Mouse (Mus musculus) myocyte (in vitro differentiated cells): ENCODE results near the gene Epb41.

ENCODE experiments used
- CEBPB ChIP-seq: IDR thresholded peaks from 2 replicates; pipeline ENCODE4 v1.6.1; 2011; ENCODE audit warnings: mild to moderate bottlenecking, moderate library complexity; ENCODE audit not compliant: poor library complexity, insufficient read depth, severe bottlenecking
- E2F4 ChIP-seq: IDR thresholded peaks from one replicate; pipeline ENCODE4 v1.6.1; 2011; ENCODE audit warnings: mild to moderate bottlenecking, control low read depth, moderate library complexity; ENCODE audit not compliant: insufficient read depth
- MAX ChIP-seq: IDR thresholded peaks from one replicate; pipeline ENCODE4 v1.6.1; 2011; ENCODE audit warnings: low read depth, mild to moderate bottlenecking, control low read depth
- MYOD1 ChIP-seq, 3 experiments: IDR thresholded peaks; one replicate each; pipeline ENCODE4 v1.6.1; 2011; ENCODE audit warnings: control low read depth in 2 of 3, low read depth in 2 of 3, mild to moderate bottlenecking in 2 of 3, moderate library complexity in 1 of 3; ENCODE audit not compliant: insufficient read length in 2 of 3, control insufficient read depth in 1 of 3
- MYOG ChIP-seq, 3 experiments: IDR thresholded peaks; one replicate each; pipeline ENCODE4 v1.6.1; 2011; ENCODE audit warnings: control low read depth in 2 of 3, low read depth in 2 of 3, mild to moderate bottlenecking in 2 of 3; ENCODE audit not compliant: insufficient read length in 2 of 3, control insufficient read depth in 1 of 3, insufficient read depth in 1 of 3
- POLR2A ChIP-seq: IDR thresholded peaks from one replicate; pipeline ENCODE4 v1.6.1; 2011; ENCODE audit warnings: low read depth, mild to moderate bottlenecking, control low read depth, moderate library complexity; ENCODE audit not compliant: insufficient read length
- POLR2AphosphoS2 ChIP-seq: IDR thresholded peaks from one replicate; pipeline ENCODE4 v1.6.1; 2011; ENCODE audit warnings: low read depth, control low read depth; ENCODE audit not compliant: insufficient read length
- REST ChIP-seq: IDR thresholded peaks from one replicate; pipeline ENCODE4 v1.6.1; 2011; ENCODE audit warnings: mild to moderate bottlenecking, control low read depth, moderate library complexity; ENCODE audit not compliant: insufficient read depth, insufficient read length
- TCF12 ChIP-seq: IDR thresholded peaks from one replicate; pipeline ENCODE4 v1.6.1; 2011; ENCODE audit warnings: mild to moderate bottlenecking, control low read depth; ENCODE audit not compliant: poor library complexity, insufficient read depth, severe bottlenecking
- TCF3 ChIP-seq: IDR thresholded peaks from one replicate; pipeline ENCODE4 v1.6.1; 2011; ENCODE audit warnings: low read depth, control low read depth; ENCODE audit not compliant: insufficient read length
- USF1 ChIP-seq: IDR thresholded peaks from one replicate; pipeline ENCODE4 v1.6.1; 2011; ENCODE audit warnings: low read depth, mild to moderate bottlenecking, control low read depth, moderate library complexity

GRCm38 (mm10) chr4:132072946-132073345 is 2.2 kb downstream of the Epb41 start:
- TF ChIP-seq POLR2AphosphoS2 (no peak), POLR2A (no peak), MYOD1 (IDR thresholded peaks at IDR 0.05; ENCODE audit: control insufficient read depth in 1 of 3, insufficient read length in 2 of 3, low read depth in 2 of 3) (no peak), USF1 (no peak), MAX (no peak), E2F4 (no peak), MYOG (IDR thresholded peaks at IDR 0.05; ENCODE audit: control insufficient read depth in 1 of 3, insufficient read depth in 1 of 3, insufficient read length in 2 of 3, low read depth in 2 of 3) (no peak), CEBPB (no peak), TCF12 (no peak), REST (no peak), TCF3 (no peak)
